Mouse (Mus musculus) liver, embryonic 12.5 days (tissue): ENCODE data around the gene St6galnac3. TPM values are rescaled to one million over a fixed set of nuclear protein-coding genes. Genes with fewer than 3 reads are reported as not detected.
A peak's percentile ranks its signal among the peaks of the same experiment; 100 is the strongest.

ENCODE experiments used
- ATAC-seq: fragments of 200-750 bp; cut with Nextera tagmentation; 2 replicates; pipeline ENCODE4 v1.8.0; 2017; ENCODE audit warnings: moderate number of reproducible peaks, mild to moderate bottlenecking, moderate library complexity
- H3K27ac ChIP-seq: fragments of 300-500 bp; sonication (generic); 2 replicates; pipeline ENCODE4 v1.5.1; 2016; ENCODE audit warnings: mild to moderate bottlenecking
- H3K27me3 ChIP-seq: fragments of 300-500 bp; sonication (generic); replicated peaks from 2 replicates; pipeline ENCODE4 v1.6.1; 2016; ENCODE audit warnings: mild to moderate bottlenecking, moderate library complexity
- H3K36me3 ChIP-seq: fragments of 300-500 bp; sonication (generic); 2 replicates; pipeline ENCODE4 v1.6.1; 2016; ENCODE audit warnings: mild to moderate bottlenecking, moderate library complexity
- H3K4me1 ChIP-seq: fragments of 300-500 bp; sonication (generic); 2 replicates; pipeline ENCODE4 v1.6.1; 2016
- H3K4me2 ChIP-seq: fragments of 300-500 bp; sonication (generic); 2 replicates; pipeline ENCODE4 v1.6.1; 2016; ENCODE audit warnings: mild to moderate bottlenecking, moderate library complexity
- H3K4me3 ChIP-seq: fragments of 300-500 bp; sonication (generic); 2 replicates; pipeline ENCODE4 v1.5.1; 2016; ENCODE audit warnings: mild to moderate bottlenecking, moderate library complexity
- H3K9ac ChIP-seq: fragments of 300-500 bp; sonication (generic); 2 replicates; pipeline ENCODE4 v1.6.1; 2016; ENCODE audit warnings: mild to moderate bottlenecking, moderate library complexity
- H3K9me3 ChIP-seq: fragments of 300-500 bp; sonication (generic); replicated peaks from 2 replicates; pipeline ENCODE4 v1.6.1; 2016; ENCODE audit warnings: mild to moderate bottlenecking, moderate library complexity
- WGBS: fragments of 180-500 bp; shearing (Covaris S2); methylation state at CpG from one replicate; pipeline ENCODE4 v1.1.7; 2016; ENCODE audit not compliant: insufficient replicate concordance; 5-methylcytosine and 5-hydroxymethylcytosine counted together
- polyA plus RNA-seq: library from polyadenylated mRNA; unstranded; fragments of >200 nt; fragmentation: Nextera tagmentation; extraction: Ambion mirVana; gene quantifications from 2 replicates; pipeline ENCODE4 v1.2.1, GENCODE M21; 2016

The St6galnac3 gene
- polyA plus RNA-seq, 1 experiment from 2014 or later, result 13.6 TPM

- no peaks in the 10 kb centered on the region for H3K27me3 ChIP-seq
- peaks cover 22% of the 10 kb centered on the region for H3K4me1 ChIP-seq
- no peak overlapping the region for H3K27ac ChIP-seq
- 52% methylated on average over 8 of the region's 8 CpGs for WGBS
- no peak overlapping the region for H3K4me3 ChIP-seq
- H3K36me3 ChIP-seq, result no peaks in the 10 kb centered on the region
- ATAC-seq, result no peak
- no peak overlapping the region for H3K9ac ChIP-seq
- H3K9me3 ChIP-seq, result no peaks in the 10 kb centered on the region
- no peak overlapping the region for H3K4me2 ChIP-seq
These were observed 448.7 kb downstream of the St6galnac3 start for GRCm38 (mm10) chr3:153276101-153276829.

GRCm38 (mm10) chr3:153272241-153272640, 452.7 kb downstream of the St6galnac3 start:
- Histone ChIP-seq H3K4me2 (no peak overlapping the region), H3K27ac (no peak overlapping the region), H3K36me3 (no peaks in the 10 kb centered on the region), H3K4me1 (peaks cover 11% of the 10 kb centered on the region), H3K9ac (no peak overlapping the region), H3K4me3 (no peak overlapping the region), H3K9me3 (no peaks in the 10 kb centered on the region), H3K27me3 (no peaks in the 10 kb centered on the region)
- WGBS, result 69% methylated on average over 1 of the region's 1 CpGs
- no peak for ATAC-seq

- WGBS, result 51% methylated on average over 8 of the region's 8 CpGs
- no peaks in the 10 kb centered on the region for H3K27me3 ChIP-seq
- ATAC-seq, result no peak
- no peaks in the 10 kb centered on the region for H3K9me3 ChIP-seq
- H3K4me1 ChIP-seq, result no peaks in the 10 kb centered on the region
- no peak overlapping the region for H3K4me3 ChIP-seq
- H3K27ac ChIP-seq, result no peak overlapping the region
- no peaks in the 10 kb centered on the region for H3K36me3 ChIP-seq
- no peak overlapping the region for H3K4me2 ChIP-seq
- H3K9ac ChIP-seq, result no peak overlapping the region
These were observed 457.6 kb downstream of the St6galnac3 start for GRCm38 (mm10) chr3:153267397-153267796.

GRCm38 (mm10) chr3:153261985-153262384, 463.0 kb downstream of the St6galnac3 start:
- ATAC-seq, result no peak
- H3K27ac ChIP-seq, result no peak overlapping the region

GRCm38 (mm10) chr3:153260225-153260933, 464.6 kb downstream of the St6galnac3 start:
- Histone ChIP-seq H3K27me3 (no peaks in the 10 kb centered on the region), H3K4me3 (no peak overlapping the region), H3K27ac (no peak overlapping the region), H3K4me1 (no peaks in the 10 kb centered on the region), H3K36me3 (no peaks in the 10 kb centered on the region), H3K9me3 (no peaks in the 10 kb centered on the region), H3K9ac (no peak overlapping the region), H3K4me2 (no peak overlapping the region)
- WGBS, result 67% methylated on average over 7 of the region's 7 CpGs
- ATAC-seq, result no peak

More at GRCm38 (mm10) chr3:153261985-153262384, 463.0 kb downstream of the St6galnac3 start:
- Histone ChIP-seq H3K36me3 (no peaks in the 10 kb centered on the region), H3K4me1 (no peaks in the 10 kb centered on the region), H3K27me3 (no peaks in the 10 kb centered on the region), H3K9ac (no peak overlapping the region), H3K9me3 (no peaks in the 10 kb centered on the region), H3K4me3 (no peak overlapping the region), H3K4me2 (no peak overlapping the region)
- WGBS, result 72% methylated on average over 5 of the region's 5 CpGs

GRCm38 (mm10) chr3:153255910-153256309, 469.1 kb downstream of the St6galnac3 start:
- Histone ChIP-seq H3K9ac (no peak overlapping the region), H3K4me3 (no peak overlapping the region), H3K4me1 (no peaks in the 10 kb centered on the region), H3K27ac (no peak overlapping the region), H3K9me3 (no peaks in the 10 kb centered on the region), H3K27me3 (no peaks in the 10 kb centered on the region), H3K36me3 (no peaks in the 10 kb centered on the region), H3K4me2 (no peak overlapping the region)
- WGBS, result 75% methylated on average over 8 of the region's 8 CpGs
- no peak for ATAC-seq

GRCm38 (mm10) chr3:153251653-153252052, 473.3 kb downstream of the St6galnac3 start:
- no peak overlapping the region for H3K9ac ChIP-seq
- 78% methylated on average over 3 of the region's 3 CpGs for WGBS
- no peak overlapping the region for H3K4me3 ChIP-seq
- H3K27me3 ChIP-seq, result no peaks in the 10 kb centered on the region
- H3K4me2 ChIP-seq, result no peak overlapping the region
- H3K4me1 ChIP-seq, result no peaks in the 10 kb centered on the region
- no peaks in the 10 kb centered on the region for H3K9me3 ChIP-seq
- no peak overlapping the region for H3K27ac ChIP-seq
- ATAC-seq, result no peak
- no peaks in the 10 kb centered on the region for H3K36me3 ChIP-seq

GRCm38 (mm10) chr3:153250598-153251257, 474.2 kb downstream of the St6galnac3 start:
- ATAC-seq, result peak; percentile 62; the same call in 1 of the 2 replicates
- 41% methylated on average over 9 of the region's 9 CpGs for WGBS

GRCm38 (mm10) chr3:153248866-153249265, 476.1 kb downstream of the St6galnac3 start:
- no peaks in the 10 kb centered on the region for H3K27me3 ChIP-seq
- no peak overlapping the region for H3K9ac ChIP-seq
- ATAC-seq, result no peak
- H3K4me1 ChIP-seq, result no peaks in the 10 kb centered on the region
- H3K4me3 ChIP-seq, result no peak overlapping the region
- no peak overlapping the region for H3K27ac ChIP-seq
- no peaks in the 10 kb centered on the region for H3K36me3 ChIP-seq
- H3K9me3 ChIP-seq, result no peaks in the 10 kb centered on the region
- WGBS, result 56% methylated on average over 2 of the region's 2 CpGs
- H3K4me2 ChIP-seq, result no peak overlapping the region

More at GRCm38 (mm10) chr3:153250598-153251257, 474.2 kb downstream of the St6galnac3 start:
- H3K9me3 ChIP-seq, result no peaks in the 10 kb centered on the region
- no peak overlapping the region for H3K4me3 ChIP-seq
- no peak overlapping the region for H3K4me2 ChIP-seq
- H3K27me3 ChIP-seq, result no peaks in the 10 kb centered on the region
- H3K36me3 ChIP-seq, result no peaks in the 10 kb centered on the region
- no peak overlapping the region for H3K9ac ChIP-seq
- no peaks in the 10 kb centered on the region for H3K4me1 ChIP-seq
- H3K27ac ChIP-seq, result no peak overlapping the region

- no peak for ATAC-seq
- no peaks in the 10 kb centered on the region for H3K36me3 ChIP-seq
- H3K4me1 ChIP-seq, result no peaks in the 10 kb centered on the region
- H3K27me3 ChIP-seq, result no peaks in the 10 kb centered on the region
- 37% methylated on average over 4 of the region's 4 CpGs for WGBS
- H3K4me3 ChIP-seq, result no peak overlapping the region
- H3K27ac ChIP-seq, result no peak overlapping the region
- H3K9me3 ChIP-seq, result no peaks in the 10 kb centered on the region
- H3K9ac ChIP-seq, result no peak overlapping the region
- no peak overlapping the region for H3K4me2 ChIP-seq
These were observed 476.9 kb downstream of the St6galnac3 start for GRCm38 (mm10) chr3:153248029-153248428.

GRCm38 (mm10) chr3:153242524-153242923, 482.4 kb downstream of the St6galnac3 start:
- Histone ChIP-seq H3K9me3 (no peaks in the 10 kb centered on the region), H3K27ac (no peak overlapping the region), H3K4me1 (peaks cover 8% of the 10 kb centered on the region; the same call in 1 of the 2 replicates), H3K4me2 (no peak overlapping the region), H3K27me3 (no peaks in the 10 kb centered on the region), H3K4me3 (no peak overlapping the region), H3K36me3 (no peaks in the 10 kb centered on the region), H3K9ac (no peak overlapping the region)
- ATAC-seq, result no peak
- WGBS, result 66% methylated on average over 5 of the region's 5 CpGs

- Histone ChIP-seq H3K4me3 (no peak overlapping the region), H3K27ac (no peak overlapping the region), H3K27me3 (no peaks in the 10 kb centered on the region), H3K9me3 (no peaks in the 10 kb centered on the region), H3K4me2 (no peak overlapping the region), H3K9ac (no peak overlapping the region), H3K36me3 (no peaks in the 10 kb centered on the region), H3K4me1 (peaks cover 8% of the 10 kb centered on the region; the same call in 1 of the 2 replicates)
- 71% methylated on average over 4 of the region's 4 CpGs for WGBS
- ATAC-seq, result no peak
These were observed 483.8 kb downstream of the St6galnac3 start for GRCm38 (mm10) chr3:153241134-153241533.
